Mouse (Mus musculus) spleen, postnatal 14 days (tissue): Measurements from ENCODE around the gene Flii.

Experiments
- DNase-seq, 2 experiments: peaks; one replicate each; pipeline ENCODE4 v3.0.0; 2021 to 2022; ENCODE audit warnings: low spot score in 2 of 2

The Flii gene

DNA sequence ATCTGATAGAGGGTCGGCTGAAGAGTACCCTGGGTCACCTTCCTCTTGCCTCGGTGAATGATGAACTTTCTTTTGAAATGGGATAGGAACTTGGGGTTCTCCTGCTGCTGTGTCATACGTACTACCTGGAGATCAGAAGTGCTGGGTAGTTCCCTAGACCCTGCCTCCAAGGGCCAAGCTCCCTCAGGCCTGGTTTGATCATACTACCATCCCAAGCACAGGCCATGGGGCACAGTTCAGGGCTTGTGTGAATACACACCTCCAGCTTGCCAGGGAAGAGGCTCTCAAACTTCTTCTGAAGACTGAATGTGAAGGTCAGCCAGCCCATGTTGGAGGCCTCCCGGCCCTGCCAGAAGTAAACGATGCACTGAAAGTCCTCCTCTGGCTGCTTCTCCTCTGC, 11.2 kb downstream of the Flii start:
- DNase-seq: no peak

GRCm38 (mm10) chr11:60712639-60713255, 14.3 kb downstream of the Flii start:
- DNase-seq: no peak

DNA sequence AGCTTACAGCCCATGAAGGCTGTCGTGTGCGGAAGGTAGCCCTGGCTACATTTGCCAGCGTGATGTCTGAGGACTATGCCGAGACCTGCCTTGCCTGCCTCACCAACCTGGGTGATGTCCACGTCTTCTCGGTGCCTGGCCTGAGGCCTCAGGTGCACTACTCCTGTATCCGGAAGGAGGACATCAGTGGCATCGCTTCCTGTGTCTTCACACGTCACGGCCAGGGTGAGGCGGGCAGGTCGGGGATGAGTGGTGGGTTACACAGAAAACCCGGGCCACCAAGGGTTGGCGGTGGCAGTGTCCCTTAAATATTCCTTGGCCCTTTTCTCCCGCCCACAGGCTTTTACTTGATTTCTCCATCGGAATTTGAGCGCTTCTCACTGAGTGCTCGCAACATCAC, 15.0 kb downstream of the Flii start:
- DNase-seq: no peak

GRCm38 (mm10) chr11:60711218-60711617, 15.8 kb downstream of the Flii start:
- no peak for DNase-seq

GRCm38 (mm10) chr11:60709481-60710465, 17.3 kb downstream of the Flii start:
- no peak for DNase-seq

- no peak for DNase-seq
These were observed 18.4 kb downstream of the Flii start for GRCm38 (mm10) chr11:60708631-60709030.

DNA sequence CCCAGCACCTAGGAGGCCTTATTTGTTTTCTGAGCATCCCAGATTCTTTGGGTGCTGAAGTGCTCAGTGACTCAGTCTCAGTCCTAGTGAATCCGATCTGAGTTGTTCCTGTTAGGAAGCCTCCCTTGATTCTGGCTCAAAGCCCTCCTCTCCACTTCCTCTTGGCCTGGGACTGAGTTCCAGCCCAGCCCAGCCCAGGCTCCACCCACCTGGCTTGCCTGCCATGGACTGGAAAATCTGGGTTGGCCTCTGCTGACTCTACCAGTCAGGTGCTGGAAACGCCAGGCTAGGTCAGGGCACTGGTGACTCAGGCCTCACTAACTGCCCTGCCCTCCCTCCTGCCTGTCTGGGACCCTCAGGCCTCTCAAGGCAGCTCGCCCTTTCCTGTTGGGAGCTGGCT, 19.4 kb downstream of the Flii start:
- no peak for DNase-seq

DNA sequence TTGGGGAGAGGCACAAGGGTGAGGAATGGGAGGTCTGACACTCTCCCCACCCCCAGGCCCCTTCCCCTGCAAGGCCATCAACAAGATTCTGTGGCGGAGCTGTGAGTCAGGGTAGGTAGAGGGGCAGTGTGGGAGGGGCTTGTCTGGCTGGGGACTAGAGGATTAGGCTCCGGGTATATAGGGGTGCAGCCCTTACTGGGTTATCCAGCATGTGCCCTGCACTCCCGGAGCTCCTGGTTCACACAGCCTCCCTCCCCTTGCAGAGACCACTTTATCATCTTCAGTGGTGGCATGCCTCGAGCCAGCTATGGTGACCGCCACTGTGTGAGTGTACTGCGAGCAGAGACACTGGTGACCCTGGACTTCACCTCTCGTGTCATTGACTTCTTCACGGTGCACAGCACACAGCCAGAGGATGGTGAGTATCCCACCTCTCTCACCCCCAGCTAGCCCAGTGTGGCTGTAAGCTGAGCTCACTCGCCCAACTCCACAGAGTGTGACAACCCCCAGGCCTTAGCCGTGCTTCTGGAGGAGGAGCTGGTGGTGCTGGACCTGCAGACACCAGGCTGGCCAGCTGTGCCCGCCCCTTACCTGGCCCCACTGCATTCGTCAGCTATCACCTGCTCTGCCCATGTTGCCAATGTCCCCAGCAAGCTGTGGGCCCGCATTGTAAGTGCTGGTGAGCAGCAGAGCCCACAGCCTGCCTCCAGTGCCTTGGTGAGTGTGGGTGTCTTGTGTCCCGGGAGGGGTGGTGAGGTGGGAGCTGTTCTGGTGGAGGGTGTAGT, 20.2 kb downstream of the Flii start:
- DNase-seq: peak in 1 of 2 experiments; percentile 5

GRCm38 (mm10) chr11:60706076-60706475, 21.0 kb downstream of the Flii start:
- DNase-seq: peak in 1 of 2 experiments; percentile 5

DNA sequence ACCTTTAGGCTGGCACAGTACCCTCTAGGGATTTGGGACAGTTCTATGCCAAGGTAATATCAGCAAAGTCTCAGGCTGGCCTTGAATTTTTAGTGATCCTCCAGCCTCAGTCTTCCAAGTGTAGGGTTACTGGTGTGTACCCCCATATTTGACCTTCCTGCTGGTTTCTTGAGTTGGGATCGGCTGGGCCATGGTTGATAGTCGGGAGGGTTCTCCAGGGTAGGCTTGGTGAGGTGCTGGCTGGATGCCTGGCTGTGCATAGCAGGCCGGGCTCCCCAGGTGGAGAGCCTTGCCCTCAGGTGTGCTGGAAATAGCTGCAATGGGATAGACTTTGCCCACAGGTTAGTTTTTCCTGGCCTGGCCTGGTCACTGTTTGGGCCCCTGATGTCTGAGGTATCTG, 21.8 kb downstream of the Flii start:
- DNase-seq: peak in 1 of 2 experiments; percentile 4

GRCm38 (mm10) chr11:60704023-60704880, 22.8 kb downstream of the Flii start:
- DNase-seq: peak in 1 of 2 experiments; percentile 5

DNA sequence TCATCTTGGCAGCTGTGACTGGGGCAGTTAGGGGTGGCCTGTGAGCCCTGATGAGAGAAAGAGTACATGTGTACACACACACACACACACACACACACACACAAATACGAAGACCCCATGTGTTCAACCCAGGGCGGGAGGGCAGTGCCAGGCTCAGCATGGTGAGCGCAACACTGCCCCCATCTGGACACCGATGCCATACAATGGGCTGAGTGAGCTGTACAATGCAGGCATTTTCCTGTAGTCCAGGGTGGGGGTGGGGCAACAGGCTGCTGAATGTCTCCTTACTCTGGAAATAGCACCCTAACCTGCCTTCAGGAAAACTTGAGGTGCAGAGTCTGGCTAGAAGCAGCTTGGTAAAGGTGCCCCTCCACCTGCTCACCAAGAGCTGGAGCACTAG, 23.9 kb downstream of the Flii start:
- peak; percentile 30 to 64 for DNase-seq

- DNase-seq: no peak
These were observed 25.5 kb downstream of the Flii start for GRCm38 (mm10) chr11:60701611-60702010.

DNA sequence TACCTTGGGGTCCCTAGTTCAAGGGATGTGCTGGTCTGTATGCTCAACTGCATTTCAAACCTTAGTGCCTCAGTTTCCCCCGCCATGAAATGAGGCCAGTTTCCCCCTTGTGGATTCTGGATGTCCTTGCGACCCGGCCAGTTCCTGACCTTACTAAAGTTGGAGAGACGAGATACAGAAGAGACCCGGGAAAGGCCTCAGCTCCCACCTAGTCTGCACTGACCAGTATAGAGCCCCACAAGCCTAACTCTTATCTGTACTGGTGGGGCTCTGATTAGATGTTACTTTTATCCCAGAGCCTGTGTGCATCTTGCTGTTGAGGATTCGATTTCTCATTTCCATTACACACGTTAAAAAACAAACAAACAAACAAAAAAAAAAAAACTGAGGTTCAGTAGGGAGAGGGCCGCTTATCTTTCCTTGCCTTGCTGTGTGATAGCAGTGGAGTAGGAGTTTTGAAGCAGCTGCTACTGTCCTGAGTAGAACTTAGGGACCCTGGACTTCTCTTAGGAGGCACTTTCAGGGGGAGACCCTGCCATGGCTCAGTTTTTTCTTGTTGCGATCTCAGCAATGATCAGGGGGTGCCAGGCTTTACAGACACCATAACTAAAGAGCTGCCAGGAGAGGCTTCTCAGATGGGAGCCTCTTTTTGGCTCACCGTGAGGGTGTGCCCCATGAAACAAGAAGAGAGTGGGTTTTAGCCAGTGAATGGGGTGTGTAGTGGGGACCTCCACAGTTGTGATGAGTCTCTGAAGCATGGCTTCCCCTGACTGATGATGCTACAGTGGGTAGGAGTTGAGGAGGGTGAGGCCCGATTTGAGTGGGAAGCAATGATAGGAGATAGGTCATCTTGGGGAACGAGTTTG, 26.5 kb downstream of the Flii start:
- DNase-seq: no peak

GRCm38 (mm10) chr11:60699524-60700075, 27.5 kb downstream of the Flii start, which contains the start of gene Llgl1:
Llgl1 (plus strand) TSS chr11:60699723.
- peak; percentile 60 to 79 for DNase-seq

GRCm38 (mm10) chr11:60698806-60699523, 28.1 kb downstream of the Flii start:
- no peak for DNase-seq

GRCm38 (mm10) chr11:60697561-60697960, 29.5 kb downstream of the Flii start:
- no peak for DNase-seq

DNA sequence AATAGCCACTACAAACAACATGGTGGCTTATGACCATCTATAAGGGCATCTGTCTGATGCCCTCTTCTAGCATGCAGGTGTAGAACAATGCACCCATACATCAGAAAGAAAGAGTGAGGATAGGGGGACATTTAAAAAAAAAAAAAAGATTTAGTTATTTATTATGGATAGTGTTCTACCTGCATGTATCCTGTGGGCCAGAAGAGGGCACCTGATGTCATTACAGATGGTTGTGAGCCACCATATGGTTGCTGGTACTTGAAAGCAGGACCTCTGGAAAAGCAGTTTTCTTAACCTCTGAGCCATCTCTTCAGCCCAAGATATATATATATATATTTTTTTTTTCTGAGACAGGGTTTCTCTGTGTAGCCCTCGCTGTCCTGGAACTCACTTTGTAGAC, 30.9 kb downstream of the Flii start:
- no peak for DNase-seq
